Mouse (Mus musculus): ENCODE data around the gene Glmn. TPM values are rescaled to one million over a fixed set of nuclear protein-coding genes. Genes with fewer than 3 reads are reported as not detected.

Gene Glmn
- polyA plus RNA-seq, 1 experiment from 2014 or later = 36.5 TPM

DNA sequence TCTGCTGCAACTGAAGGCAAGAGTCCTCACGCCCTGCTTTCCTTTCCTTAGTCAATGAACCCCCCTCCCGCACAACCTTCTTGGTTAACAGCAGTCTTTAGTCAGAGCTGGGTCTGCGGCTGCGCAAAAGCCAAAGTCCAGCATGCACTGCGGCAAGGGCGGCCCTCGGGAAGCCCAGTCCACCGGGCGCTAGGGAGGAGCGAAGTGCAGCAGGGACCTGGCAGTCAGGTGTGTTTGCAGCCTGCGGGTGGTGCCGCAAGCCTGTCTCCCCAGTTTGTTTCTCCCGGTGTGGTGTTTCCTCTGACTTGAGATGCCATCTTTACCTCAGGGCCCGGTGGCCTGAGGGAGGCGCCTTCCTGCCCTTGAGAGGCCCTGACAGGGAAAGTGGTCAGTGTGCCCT lies 63.1 kb downstream of the Glmn start, which contains the start of gene 1700028K03Rik:
Gene 1700028K03Rik (plus strand): TSS at position 129 of the 400 bp plus-strand sequence.
- no peaks in the 10 kb centered on the region for H3K4me1 ChIP-seq (ENCODE audit: control insufficient read depth, insufficient read depth, low read length)
- WGBS = 71% methylated on average over 15 of the region's 15 CpGs
- ATAC-seq (ENCODE audit: insufficient number of reproducible peaks, insufficient read depth, low FRiP score, low read depth) = no peak
- H3K4me2 ChIP-seq (replicated peaks; ENCODE audit: low read depth, low read length) = no peak within 1 kb of the TSS
- no peaks in the 10 kb centered on the region for H3K9me3 ChIP-seq (ENCODE audit: control insufficient read depth, low read depth, low read length)
- no peaks in the 10 kb centered on the region for H3K27me3 ChIP-seq (ENCODE audit: control insufficient read depth, insufficient read depth, low read length)
- no peak within 1 kb of the TSS for H3K27ac ChIP-seq (ENCODE audit: low read length)
- H3K36me3 ChIP-seq (ENCODE audit: control insufficient read depth, insufficient read depth, low read length) = no peaks in the 10 kb centered on the region
- H3K4me3 ChIP-seq (ENCODE audit: low read depth, low read length) = no peak within 1 kb of the TSS
- H3K9ac ChIP-seq (replicated peaks; ENCODE audit: low read depth, low read length) = no peak within 1 kb of the TSS

DNA sequence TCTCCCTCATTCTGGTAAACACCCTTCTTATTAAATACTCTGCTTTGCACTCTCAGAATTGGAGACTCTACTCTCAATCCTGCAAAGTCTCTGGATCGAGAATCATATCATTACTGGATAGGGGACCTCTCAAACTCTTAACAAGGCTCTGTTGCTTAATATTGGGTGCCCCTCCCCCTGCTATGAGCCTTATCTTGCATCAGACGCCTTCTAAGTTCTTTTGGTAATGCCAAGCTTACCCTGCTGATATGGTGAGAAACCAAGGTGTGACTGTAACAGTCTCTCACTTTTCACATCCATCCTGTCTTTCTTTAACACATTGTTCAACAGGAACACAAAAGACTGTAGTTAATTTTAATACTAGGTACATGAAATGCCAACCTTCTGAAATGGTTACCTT lies 64.1 kb downstream of the Glmn start:
- Histone ChIP-seq H3K4me3 (ENCODE audit: low read depth, low read length) (no peak overlapping the region), H3K36me3 (ENCODE audit: control insufficient read depth, insufficient read depth, low read length) (no peaks in the 10 kb centered on the region), H3K9me3 (ENCODE audit: control insufficient read depth, low read depth, low read length) (no peaks in the 10 kb centered on the region), H3K4me1 (ENCODE audit: control insufficient read depth, insufficient read depth, low read length) (no peaks in the 10 kb centered on the region), H3K27ac (ENCODE audit: low read length) (no peak overlapping the region), H3K4me2 (replicated peaks; ENCODE audit: low read depth, low read length) (no peak overlapping the region), H3K9ac (replicated peaks; ENCODE audit: low read depth, low read length) (no peak overlapping the region), H3K27me3 (ENCODE audit: control insufficient read depth, insufficient read depth, low read length) (no peaks in the 10 kb centered on the region)
- 68% methylated on average over 2 of the region's 2 CpGs for WGBS
- no peak for ATAC-seq (ENCODE audit: insufficient number of reproducible peaks, insufficient read depth, low FRiP score, low read depth)

GRCm38 (mm10) chr5:107528856-107529255 lies 68.8 kb downstream of the Glmn start:
- Histone ChIP-seq H3K27me3 (ENCODE audit: control insufficient read depth, insufficient read depth, low read length) (no peaks in the 10 kb centered on the region), H3K9ac (replicated peaks; ENCODE audit: low read depth, low read length) (no peak overlapping the region), H3K4me1 (ENCODE audit: control insufficient read depth, insufficient read depth, low read length) (no peaks in the 10 kb centered on the region), H3K36me3 (ENCODE audit: control insufficient read depth, insufficient read depth, low read length) (no peaks in the 10 kb centered on the region), H3K4me2 (replicated peaks; ENCODE audit: low read depth, low read length) (no peak overlapping the region), H3K4me3 (ENCODE audit: low read depth, low read length) (no peak overlapping the region), H3K9me3 (ENCODE audit: control insufficient read depth, low read depth, low read length) (no peaks in the 10 kb centered on the region), H3K27ac (ENCODE audit: low read length) (no peak overlapping the region)
- ATAC-seq (ENCODE audit: insufficient number of reproducible peaks, insufficient read depth, low FRiP score, low read depth) = no peak
- 91% methylated on average over 3 of the region's 3 CpGs for WGBS

- Histone ChIP-seq H3K9ac (replicated peaks; ENCODE audit: low read depth, low read length) (no peak overlapping the region), H3K36me3 (ENCODE audit: control insufficient read depth, insufficient read depth, low read length) (no peaks in the 10 kb centered on the region)
These were observed 73.4 kb downstream of the Glmn start for GRCm38 (mm10) chr5:107524281-107524680.

GRCm38 (mm10) chr5:107521897-107522296 lies 75.8 kb downstream of the Glmn start:
- Histone ChIP-seq H3K27me3 (ENCODE audit: control insufficient read depth, insufficient read depth, low read length) (no peaks in the 10 kb centered on the region), H3K4me1 (ENCODE audit: control insufficient read depth, insufficient read depth, low read length) (no peaks in the 10 kb centered on the region), H3K4me3 (ENCODE audit: low read depth, low read length) (no peak overlapping the region), H3K27ac (ENCODE audit: low read length) (no peak overlapping the region), H3K4me2 (replicated peaks; ENCODE audit: low read depth, low read length) (no peak overlapping the region), H3K9ac (replicated peaks; ENCODE audit: low read depth, low read length) (no peak overlapping the region), H3K36me3 (ENCODE audit: control insufficient read depth, insufficient read depth, low read length) (no peaks in the 10 kb centered on the region), H3K9me3 (ENCODE audit: control insufficient read depth, low read depth, low read length) (no peaks in the 10 kb centered on the region)
- no peak for ATAC-seq (ENCODE audit: insufficient number of reproducible peaks, insufficient read depth, low FRiP score, low read depth)
- 75% methylated on average over 7 of the region's 7 CpGs for WGBS

More at GRCm38 (mm10) chr5:107524281-107524680, 73.4 kb downstream of the Glmn start:
- H3K4me2 ChIP-seq (replicated peaks; ENCODE audit: low read depth, low read length) = no peak overlapping the region
- H3K9me3 ChIP-seq (ENCODE audit: control insufficient read depth, low read depth, low read length) = no peaks in the 10 kb centered on the region
- H3K4me3 ChIP-seq (ENCODE audit: low read depth, low read length) = no peak overlapping the region
- no peaks in the 10 kb centered on the region for H3K27me3 ChIP-seq (ENCODE audit: control insufficient read depth, insufficient read depth, low read length)
- no peak overlapping the region for H3K27ac ChIP-seq (ENCODE audit: low read length)
- 83% methylated on average over 10 of the region's 10 CpGs for WGBS
- ATAC-seq (ENCODE audit: insufficient number of reproducible peaks, insufficient read depth, low FRiP score, low read depth) = no peak
- no peaks in the 10 kb centered on the region for H3K4me1 ChIP-seq (ENCODE audit: control insufficient read depth, insufficient read depth, low read length)

GRCm38 (mm10) chr5:107521386-107521785 lies 76.3 kb downstream of the Glmn start:
- no peaks in the 10 kb centered on the region for H3K4me1 ChIP-seq (ENCODE audit: control insufficient read depth, insufficient read depth, low read length)
- no peak overlapping the region for H3K4me3 ChIP-seq (ENCODE audit: low read depth, low read length)
- H3K27ac ChIP-seq (ENCODE audit: low read length) = no peak overlapping the region
- H3K9me3 ChIP-seq (ENCODE audit: control insufficient read depth, low read depth, low read length) = no peaks in the 10 kb centered on the region
- H3K4me2 ChIP-seq (replicated peaks; ENCODE audit: low read depth, low read length) = no peak overlapping the region
- no peak for ATAC-seq (ENCODE audit: insufficient number of reproducible peaks, insufficient read depth, low FRiP score, low read depth)
- 83% methylated on average over 6 of the region's 6 CpGs for WGBS
- no peak overlapping the region for H3K9ac ChIP-seq (replicated peaks; ENCODE audit: low read depth, low read length)
- no peaks in the 10 kb centered on the region for H3K36me3 ChIP-seq (ENCODE audit: control insufficient read depth, insufficient read depth, low read length)
- H3K27me3 ChIP-seq (ENCODE audit: control insufficient read depth, insufficient read depth, low read length) = no peaks in the 10 kb centered on the region

- H3K4me3 ChIP-seq (ENCODE audit: low read depth, low read length) = no peak overlapping the region
- H3K27ac ChIP-seq (ENCODE audit: low read length) = no peak overlapping the region
- no peaks in the 10 kb centered on the region for H3K4me1 ChIP-seq (ENCODE audit: control insufficient read depth, insufficient read depth, low read length)
- no peak overlapping the region for H3K4me2 ChIP-seq (replicated peaks; ENCODE audit: low read depth, low read length)
- no peak for ATAC-seq (ENCODE audit: insufficient number of reproducible peaks, insufficient read depth, low FRiP score, low read depth)
- WGBS = 94% methylated on average over 4 of the region's 4 CpGs
- no peak overlapping the region for H3K9ac ChIP-seq (replicated peaks; ENCODE audit: low read depth, low read length)
- no peaks in the 10 kb centered on the region for H3K9me3 ChIP-seq (ENCODE audit: control insufficient read depth, low read depth, low read length)
- no peaks in the 10 kb centered on the region for H3K36me3 ChIP-seq (ENCODE audit: control insufficient read depth, insufficient read depth, low read length)
- H3K27me3 ChIP-seq (ENCODE audit: control insufficient read depth, insufficient read depth, low read length) = no peaks in the 10 kb centered on the region
These were observed 79.1 kb downstream of the Glmn start for GRCm38 (mm10) chr5:107518602-107519001.

GRCm38 (mm10) chr5:107516087-107516486 lies 81.6 kb downstream of the Glmn start:
- H3K4me2 ChIP-seq (replicated peaks; ENCODE audit: low read depth, low read length) = no peak overlapping the region
- H3K9me3 ChIP-seq (ENCODE audit: control insufficient read depth, low read depth, low read length) = no peaks in the 10 kb centered on the region
- no peak for ATAC-seq (ENCODE audit: insufficient number of reproducible peaks, insufficient read depth, low FRiP score, low read depth)
- H3K36me3 ChIP-seq (ENCODE audit: control insufficient read depth, insufficient read depth, low read length) = no peaks in the 10 kb centered on the region
- H3K4me3 ChIP-seq (ENCODE audit: low read depth, low read length) = no peak overlapping the region
- WGBS = 93% methylated on average over 1 of the region's 1 CpGs
- H3K27ac ChIP-seq (ENCODE audit: low read length) = no peak overlapping the region
- H3K27me3 ChIP-seq (ENCODE audit: control insufficient read depth, insufficient read depth, low read length) = no peaks in the 10 kb centered on the region
- no peak overlapping the region for H3K9ac ChIP-seq (replicated peaks; ENCODE audit: low read depth, low read length)
- no peaks in the 10 kb centered on the region for H3K4me1 ChIP-seq (ENCODE audit: control insufficient read depth, insufficient read depth, low read length)

DNA sequence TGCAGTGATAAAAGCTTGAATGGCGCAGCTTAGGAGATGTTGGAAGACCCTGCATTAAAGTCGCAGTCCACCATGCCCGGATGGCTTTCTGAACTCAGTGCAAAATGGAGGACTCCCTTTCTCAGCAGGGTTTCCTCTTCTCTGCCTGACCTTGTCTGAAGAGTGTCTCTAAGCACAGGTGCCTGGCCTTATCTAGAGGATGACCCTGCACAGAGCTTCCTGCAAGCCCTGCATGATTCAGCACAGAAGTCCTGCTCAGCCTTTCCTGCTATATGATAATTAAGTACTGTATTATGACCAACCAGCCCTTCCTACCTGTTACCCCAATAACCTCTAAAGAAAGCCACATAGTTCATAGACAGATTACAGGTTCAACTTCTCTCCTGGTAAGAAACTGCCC lies 82.2 kb downstream of the Glmn start:
- WGBS = 95% methylated on average over 3 of the region's 3 CpGs
- Histone ChIP-seq H3K27me3 (ENCODE audit: control insufficient read depth, insufficient read depth, low read length) (no peaks in the 10 kb centered on the region), H3K4me2 (replicated peaks; ENCODE audit: low read depth, low read length) (no peak overlapping the region), H3K9ac (replicated peaks; ENCODE audit: low read depth, low read length) (no peak overlapping the region), H3K36me3 (ENCODE audit: control insufficient read depth, insufficient read depth, low read length) (no peaks in the 10 kb centered on the region), H3K27ac (ENCODE audit: low read length) (no peak overlapping the region), H3K4me1 (ENCODE audit: control insufficient read depth, insufficient read depth, low read length) (no peaks in the 10 kb centered on the region), H3K4me3 (ENCODE audit: low read depth, low read length) (no peak overlapping the region), H3K9me3 (ENCODE audit: control insufficient read depth, low read depth, low read length) (no peaks in the 10 kb centered on the region)
- ATAC-seq (ENCODE audit: insufficient number of reproducible peaks, insufficient read depth, low FRiP score, low read depth) = no peak
